Mouse (Mus musculus): ENCODE measurements around the gene Izumo1. TPM values are rescaled to one million over a fixed set of nuclear protein-coding genes. Genes with fewer than 3 reads are reported as not detected.

The Izumo1 gene
- polyA plus RNA-seq, 1 experiment from 2014 or later, result 0.10 TPM

Other genes with a start within 250 kb of the Izumo1 start
- gene Snrnp70, start 226.1 kb upstream of the Izumo1 start, polyA plus RNA-seq (2015; fragmentation: Nextera tagmentation; extraction: Ambion mirVana), result 186 and 225 TPM in 2 replicates
- not detected in 2 replicates for gene Kcna7, start 216.2 kb upstream of the Izumo1 start, polyA plus RNA-seq (2015; fragmentation: Nextera tagmentation; extraction: Ambion mirVana)
- not detected in 2 replicates for gene Ntf5, start 208.1 kb upstream of the Izumo1 start, polyA plus RNA-seq (2015; fragmentation: Nextera tagmentation; extraction: Ambion mirVana)
- gene Lhb, start 201.0 kb upstream of the Izumo1 start, polyA plus RNA-seq (2015; fragmentation: Nextera tagmentation; extraction: Ambion mirVana), result not detected in 2 replicates
- 21.5 and 25.9 TPM in 2 replicates for gene Gys1, start 187.0 kb upstream of the Izumo1 start, polyA plus RNA-seq (2015; fragmentation: Nextera tagmentation; extraction: Ambion mirVana)
- 89.7 and 111 TPM in 2 replicates for gene Ruvbl2, start 183.7 kb upstream of the Izumo1 start, polyA plus RNA-seq (2015; fragmentation: Nextera tagmentation; extraction: Ambion mirVana)
- gene Ftl1, start 161.9 kb upstream of the Izumo1 start, polyA plus RNA-seq (2015; fragmentation: Nextera tagmentation; extraction: Ambion mirVana), result 6,282 and 6,442 TPM in 2 replicates
- 184 and 237 TPM in 2 replicates for gene Bax, start 154.9 kb upstream of the Izumo1 start, polyA plus RNA-seq (2015; fragmentation: Nextera tagmentation; extraction: Ambion mirVana)
- gene Tulp2, start 139.9 kb upstream of the Izumo1 start, polyA plus RNA-seq (2015; fragmentation: Nextera tagmentation; extraction: Ambion mirVana), result 0.13 and 0.29 TPM in 2 replicates
- gene Gm45808, start 135.0 kb upstream of the Izumo1 start, polyA plus RNA-seq (2015; fragmentation: Nextera tagmentation; extraction: Ambion mirVana), result not detected in 2 replicates
- gene Dhdh, start 133.0 kb upstream of the Izumo1 start, polyA plus RNA-seq (2015; fragmentation: Nextera tagmentation; extraction: Ambion mirVana), result 3.2 and 3.4 TPM in 2 replicates
- 116 and 121 TPM in 2 replicates for gene Nucb1, start 111.4 kb upstream of the Izumo1 start, polyA plus RNA-seq (2015; fragmentation: Nextera tagmentation; extraction: Ambion mirVana)
- gene Ppp1r15a, start 95.5 kb upstream of the Izumo1 start, polyA plus RNA-seq (2015; fragmentation: Nextera tagmentation; extraction: Ambion mirVana), result 17.2 and 20.9 TPM in 2 replicates
- gene Plekha4, start 95.5 kb upstream of the Izumo1 start, polyA plus RNA-seq (2015; fragmentation: Nextera tagmentation; extraction: Ambion mirVana), result 4.1 and 7.9 TPM in 2 replicates
- gene Hsd17b14, start 66.9 kb upstream of the Izumo1 start, polyA plus RNA-seq (2015; fragmentation: Nextera tagmentation; extraction: Ambion mirVana), result 0.52 and 1.7 TPM in 2 replicates
- gene Bcat2, start 51.7 kb upstream of the Izumo1 start, polyA plus RNA-seq (2015; fragmentation: Nextera tagmentation; extraction: Ambion mirVana), result 24.0 and 24.1 TPM in 2 replicates
- not detected in 2 replicates for gene Fgf21, start 6.3 kb upstream of the Izumo1 start, polyA plus RNA-seq (2015; fragmentation: Nextera tagmentation; extraction: Ambion mirVana)
- not detected in 2 replicates for gene Fut1, start 4.5 kb upstream of the Izumo1 start, polyA plus RNA-seq (2015; fragmentation: Nextera tagmentation; extraction: Ambion mirVana)
- 13.1 TPM in 2 replicates for gene Rasip1, start 5.7 kb downstream of the Izumo1 start, polyA plus RNA-seq (2015; fragmentation: Nextera tagmentation; extraction: Ambion mirVana)
- 3.1 and 3.4 TPM in 2 replicates for gene Mamstr, start 18.2 kb downstream of the Izumo1 start, polyA plus RNA-seq (2015; fragmentation: Nextera tagmentation; extraction: Ambion mirVana)
- gene Fut2, start 44.6 kb downstream of the Izumo1 start, polyA plus RNA-seq (2015; fragmentation: Nextera tagmentation; extraction: Ambion mirVana), result 0.15 TPM in 1 of 2 replicates, not detected in the other
- 1.9 and 2.6 TPM in 2 replicates for gene Ntn5, start 62.2 kb downstream of the Izumo1 start, polyA plus RNA-seq (2015; fragmentation: Nextera tagmentation; extraction: Ambion mirVana)
- 0.52 and 0.93 TPM in 2 replicates for gene Sec1, start 72.6 kb downstream of the Izumo1 start, polyA plus RNA-seq (2015; fragmentation: Nextera tagmentation; extraction: Ambion mirVana)
- 44.5 and 46.0 TPM in 2 replicates for gene Car11, start 78.0 kb downstream of the Izumo1 start, polyA plus RNA-seq (2015; fragmentation: Nextera tagmentation; extraction: Ambion mirVana)
- gene Dbp, start 83.3 kb downstream of the Izumo1 start, polyA plus RNA-seq (2015; fragmentation: Nextera tagmentation; extraction: Ambion mirVana), result 3.1 and 4.1 TPM in 2 replicates
- gene Rpl18, start 93.6 kb downstream of the Izumo1 start, polyA plus RNA-seq (2015; fragmentation: Nextera tagmentation; extraction: Ambion mirVana), result 570 and 614 TPM in 2 replicates
- 25.1 and 26.3 TPM in 2 replicates for gene Sphk2, start 96.2 kb downstream of the Izumo1 start, polyA plus RNA-seq (2015; fragmentation: Nextera tagmentation; extraction: Ambion mirVana)
- gene Fam83e, start 99.4 kb downstream of the Izumo1 start, polyA plus RNA-seq (2015; fragmentation: Nextera tagmentation; extraction: Ambion mirVana), result 0.39 and 0.55 TPM in 2 replicates
- gene Spaca4, start 104.0 kb downstream of the Izumo1 start, polyA plus RNA-seq (2015; fragmentation: Nextera tagmentation; extraction: Ambion mirVana), result not detected in 2 replicates
- gene Lmtk3, start 161.9 kb downstream of the Izumo1 start, polyA plus RNA-seq (2015; fragmentation: Nextera tagmentation; extraction: Ambion mirVana), result 17.2 and 17.4 TPM in 2 replicates
- 4.9 and 5.2 TPM in 2 replicates for gene Sult2b1, start 162.9 kb downstream of the Izumo1 start, polyA plus RNA-seq (2015; fragmentation: Nextera tagmentation; extraction: Ambion mirVana)
- gene Cyth2, start 192.8 kb downstream of the Izumo1 start, polyA plus RNA-seq (2015; fragmentation: Nextera tagmentation; extraction: Ambion mirVana), result 292 and 303 TPM in 2 replicates
- 0.85 and 0.93 TPM in 2 replicates for gene Kcnj14, start 203.0 kb downstream of the Izumo1 start, polyA plus RNA-seq (2015; fragmentation: Nextera tagmentation; extraction: Ambion mirVana)
- 34.6 and 37.2 TPM in 2 replicates for gene Grwd1, start 209.1 kb downstream of the Izumo1 start, polyA plus RNA-seq (2015; fragmentation: Nextera tagmentation; extraction: Ambion mirVana)